Mouse (Mus musculus): ENCODE results near the gene Angel1. TPM values are rescaled to one million over a fixed set of nuclear protein-coding genes. Genes with fewer than 3 reads are reported as not detected.

Angel1 gene
- total and polyA plus RNA-seq, 3 experiments: 1.3 to 5.3 TPM; not detected in 1

GRCm38 (mm10) chr12:86652570-86653041 is 73.7 kb downstream of the Angel1 start:
- Histone ChIP-seq H3K36me3 (ENCODE audit: control insufficient read depth in 1 of 2, insufficient read depth in 2 of 2, low read length in 2 of 2) (no peaks in the 10 kb centered on the region), H3K4me1 (ENCODE audit: control insufficient read depth in 1 of 2, insufficient read depth in 2 of 2, low read length in 2 of 2) (no peaks in the 10 kb centered on the region), H3K4me3 (ENCODE audit: control insufficient read depth in 1 of 2, insufficient read depth in 1 of 2, low read depth in 2 of 2, low read length in 2 of 2) (no peak overlapping the region), H3K27me3 (ENCODE audit: control insufficient read depth in 1 of 2, insufficient read depth in 2 of 2, low read length in 2 of 2) (no peaks in the 10 kb centered on the region), H3K79me2 (ENCODE audit: control insufficient read depth, insufficient read depth, low read length, poor library complexity) (no peaks in the 10 kb centered on the region), H3K9me3 (replicated peaks; ENCODE audit: insufficient read depth, low read length) (no peaks in the 10 kb centered on the region), H3K9ac (ENCODE audit: control insufficient read depth, low read depth, low read length, poor library complexity, severe bottlenecking) (no peak overlapping the region), H3K27ac (ENCODE audit: control insufficient read depth, low read depth, low read length) (no peak overlapping the region)
- DNase-seq (ENCODE audit: low read depth, low spot score): no peak
- TF ChIP-seq USF2 (IDR thresholded peaks at IDR 0.05; ENCODE audit: borderline replicate concordance in 1 of 2, insufficient read depth in 1 of 2, low read depth in 1 of 2, low read length in 2 of 2) (no peak), E2F4 (IDR thresholded peaks at IDR 0.05; ENCODE audit: borderline replicate concordance, low read depth, low read length) (no peak), TBP (IDR thresholded peaks at IDR 0.05; ENCODE audit: low read depth, low read length) (no peak)

GRCm38 (mm10) chr12:86651301-86651860 is 74.9 kb downstream of the Angel1 start:
- H3K9me3 ChIP-seq (replicated peaks; ENCODE audit: insufficient read depth, low read length): no peaks in the 10 kb centered on the region
- no peak overlapping the region for H3K27ac ChIP-seq (ENCODE audit: control insufficient read depth, low read depth, low read length)
- H3K79me2 ChIP-seq (ENCODE audit: control insufficient read depth, insufficient read depth, low read length, poor library complexity): no peaks in the 10 kb centered on the region
- no peaks in the 10 kb centered on the region for H3K27me3 ChIP-seq (ENCODE audit: control insufficient read depth in 1 of 2, insufficient read depth in 2 of 2, low read length in 2 of 2)
- no peaks in the 10 kb centered on the region for H3K36me3 ChIP-seq (ENCODE audit: control insufficient read depth in 1 of 2, insufficient read depth in 2 of 2, low read length in 2 of 2)
- TF ChIP-seq POLR2AphosphoS2 (IDR thresholded peaks at IDR 0.05; ENCODE audit: low read length) (no peak), MXI1 (IDR thresholded peaks at IDR 0.05; ENCODE audit: low read depth, low read length) (no peak), USF2 (IDR thresholded peaks at IDR 0.05; ENCODE audit: borderline replicate concordance in 1 of 2, insufficient read depth in 1 of 2, low read depth in 1 of 2, low read length in 2 of 2) (no peak), USF1 (IDR thresholded peaks at IDR 0.05; ENCODE audit: low read depth, low read length) (no peak), ZNF384 (IDR thresholded peaks at IDR 0.05; ENCODE audit: low read depth, low read length) (no peak), ZC3H11A (IDR thresholded peaks at IDR 0.05; ENCODE audit: low read depth, low read length) (no peak), SMC3 (IDR thresholded peaks at IDR 0.05; ENCODE audit: low read depth, low read length) (no peak), ZMIZ1 (IDR thresholded peaks at IDR 0.05; ENCODE audit: low read depth, low read length) (no peak), BHLHE40 (IDR thresholded peaks at IDR 0.05; ENCODE audit: borderline replicate concordance, low read depth, low read length) (no peak), ZKSCAN1 (IDR thresholded peaks at IDR 0.05; ENCODE audit: low read depth, low read length) (no peak), HCFC1 (IDR thresholded peaks at IDR 0.05; ENCODE audit: low read depth, low read length) (no peak), KAT2A (conservative IDR thresholded peaks at IDR 0.05; ENCODE audit: low read depth, low read length) (no peak), MYB (IDR thresholded peaks at IDR 0.05; ENCODE audit: low read depth, low read length) (no peak)
- H3K4me1 ChIP-seq (ENCODE audit: control insufficient read depth in 1 of 2, insufficient read depth in 2 of 2, low read length in 2 of 2): no peaks in the 10 kb centered on the region
- H3K9ac ChIP-seq (ENCODE audit: control insufficient read depth, low read depth, low read length, poor library complexity, severe bottlenecking): no peak overlapping the region
- H3K4me3 ChIP-seq (ENCODE audit: control insufficient read depth in 1 of 2, insufficient read depth in 1 of 2, low read depth in 2 of 2, low read length in 2 of 2): no peak overlapping the region
- DNase-seq (ENCODE audit: low read depth, low spot score): no peak

Other genes with a start within 250 kb of the Angel1 start
- gene Vash1, start 47.8 kb downstream of the Angel1 start, total RNA-seq (2012; rRNA removed): 0.33 and 0.39 TPM in 2 replicates
- gene Vash1, start 47.8 kb downstream of the Angel1 start, polyA plus RNA-seq (2012; ENCODE audit: insufficient read depth in 1 of 2, insufficient read length in 2 of 2, low read depth in 1 of 2, low replicate concordance in 2 of 2, missing spikeins in 1 of 2): under 1 TPM in 1 of 2 experiments, not detected in 1; 0.24 TPM
- not detected in 2 replicates for gene Lrrc74a, start 7.9 kb upstream of the Angel1 start, total RNA-seq (2012; rRNA removed)
- gene Lrrc74a, start 7.9 kb upstream of the Angel1 start, polyA plus RNA-seq (2012; ENCODE audit: insufficient read depth in 1 of 2, insufficient read length in 2 of 2, low read depth in 1 of 2, low replicate concordance in 2 of 2, missing spikeins in 1 of 2): not detected
- 6.9 and 8.2 TPM in 2 replicates for gene Irf2bpl, start 158.3 kb upstream of the Angel1 start, total RNA-seq (2012; rRNA removed)
- gene Irf2bpl, start 158.3 kb upstream of the Angel1 start, polyA plus RNA-seq (2012; ENCODE audit: insufficient read depth in 1 of 2, insufficient read length in 2 of 2, low read depth in 1 of 2, low replicate concordance in 2 of 2, missing spikeins in 1 of 2): 1 to 10 TPM in 1 of 2 experiments, not detected in 1; 8.0 TPM
- 22.5 and 24.8 TPM in 2 replicates for gene Cipc, start 220.6 kb upstream of the Angel1 start, total RNA-seq (2012; rRNA removed)
- gene Cipc, start 220.6 kb upstream of the Angel1 start, polyA plus RNA-seq (2012; ENCODE audit: insufficient read depth in 1 of 2, insufficient read length in 2 of 2, low read depth in 1 of 2, low replicate concordance in 2 of 2, missing spikeins in 1 of 2): 10 to 100 TPM; 27.5 to 98.1 TPM

All from MEL (cell line).